Mouse (Mus musculus): ENCODE results near the gene Gm867. TPM values are rescaled to one million over a fixed set of nuclear protein-coding genes. Genes with fewer than 3 reads are reported as not detected.
A peak's percentile ranks its signal among the peaks of the same experiment; 100 is the strongest.

The Gm867 gene
- total and polyA plus RNA-seq, 2 experiments from 2014 or later = 0.95 to 0.97 TPM

GRCm38 (mm10) chr10:75936909-75937667 lies 3.4 kb downstream of the Gm867 start:
- Histone ChIP-seq H3K4me1 (ENCODE audit: insufficient read depth) (peaks cover 9% of the 10 kb centered on the region; the same call in 1 of the 2 replicates), H3K27me3 (ENCODE audit: insufficient read depth, low read length) (no peaks in the 10 kb centered on the region; the same call in 1 of the 2 replicates), H3K9ac (no peak overlapping the region), H3K36me3 (ENCODE audit: insufficient read depth) (no peaks in the 10 kb centered on the region), H3K9me3 (ENCODE audit: low read length) (no peaks in the 10 kb centered on the region), H3K4me3 (ENCODE audit: low read depth, low read length) (no peak overlapping the region), H3K4me2 (ENCODE audit: low read depth) (peak overlapping the region; percentile 19; the same call in 1 of the 2 replicates), H3K27ac (ENCODE audit: low read depth, low read length) (no peak overlapping the region)
- ATAC-seq = no peak
- no peak for TF ChIP-seq CTCF (IDR thresholded peaks at IDR 0.05; ENCODE audit: low read depth)
- WGBS = 43% methylated on average over 18 of the region's 18 CpGs
- DNase-seq = no peak

- ATAC-seq (peak; percentile 32), DNase-seq (peak; percentile 63)
- no peak for TF ChIP-seq CTCF (IDR thresholded peaks at IDR 0.05; ENCODE audit: low read depth)
- no peaks in the 10 kb centered on the region for H3K36me3 ChIP-seq (ENCODE audit: insufficient read depth)
- 2% methylated on average over 49 of the region's 51 CpGs for WGBS
- H3K27me3 ChIP-seq (ENCODE audit: insufficient read depth, low read length) = no peaks in the 10 kb centered on the region; the same call in 1 of the 2 replicates
- H3K9ac ChIP-seq = peak within 1 kb of the TSS; percentile 59
- H3K27ac ChIP-seq (ENCODE audit: low read depth, low read length) = no peak within 1 kb of the TSS
- H3K4me2 ChIP-seq (ENCODE audit: low read depth) = peak within 1 kb of the TSS; percentile 76
- no peaks in the 10 kb centered on the region for H3K9me3 ChIP-seq (ENCODE audit: low read length)
- H3K4me1 ChIP-seq (ENCODE audit: insufficient read depth) = peaks cover 17% of the 10 kb centered on the region
- peak within 1 kb of the TSS; percentile 45 for H3K4me3 ChIP-seq (ENCODE audit: low read depth, low read length)
These were observed 4.6 kb downstream of the Gm867 start, which contains the start of gene Mmp11 for GRCm38 (mm10) chr10:75935680-75936541. Gene Mmp11 (minus strand): TSS chr10:75936496.

- H3K9me3 ChIP-seq (ENCODE audit: low read length) = no peaks in the 10 kb centered on the region
- no peak overlapping the region for H3K4me3 ChIP-seq (ENCODE audit: low read depth, low read length)
- no peaks in the 10 kb centered on the region for H3K36me3 ChIP-seq (ENCODE audit: insufficient read depth)
- H3K4me2 ChIP-seq (ENCODE audit: low read depth) = peak overlapping the region; percentile 76
- H3K27ac ChIP-seq (ENCODE audit: low read depth, low read length) = no peak overlapping the region
- WGBS = 73% methylated on average over 1 of the region's 1 CpGs
- no peak for TF ChIP-seq CTCF (IDR thresholded peaks at IDR 0.05; ENCODE audit: low read depth)
- no peak for DNase-seq
- no peak overlapping the region for H3K9ac ChIP-seq
- H3K4me1 ChIP-seq (ENCODE audit: insufficient read depth) = peaks cover 17% of the 10 kb centered on the region
- H3K27me3 ChIP-seq (ENCODE audit: insufficient read depth, low read length) = no peaks in the 10 kb centered on the region; the same call in 1 of the 2 replicates
- no peak for ATAC-seq
These were observed 5.5 kb downstream of the Gm867 start for GRCm38 (mm10) chr10:75934991-75935390.

- TF ChIP-seq CTCF (IDR thresholded peaks at IDR 0.05; ENCODE audit: low read depth) = no peak
These were observed 7.6 kb downstream of the Gm867 start, which contains the start of gene Chchd10 for GRCm38 (mm10) chr10:75932891-75933290. Gene Chchd10 (plus strand): TSS chr10:75933130.

GRCm38 (mm10) chr10:75932081-75932678 lies 8.3 kb downstream of the Gm867 start:
- 2% methylated on average over 39 of the region's 44 CpGs for WGBS
- Histone ChIP-seq H3K4me3 (ENCODE audit: low read depth, low read length) (peak overlapping the region; percentile 49), H3K36me3 (ENCODE audit: insufficient read depth) (peaks cover 6% of the 10 kb centered on the region; the same call in 1 of the 2 replicates), H3K27me3 (ENCODE audit: insufficient read depth, low read length) (no peaks in the 10 kb centered on the region), H3K4me1 (ENCODE audit: insufficient read depth) (peaks cover 17% of the 10 kb centered on the region), H3K27ac (ENCODE audit: low read depth, low read length) (peak overlapping the region; percentile 78), H3K4me2 (ENCODE audit: low read depth) (peak overlapping the region; percentile 97), H3K9ac (peak overlapping the region; percentile 80), H3K9me3 (ENCODE audit: low read length) (no peaks in the 10 kb centered on the region)
- TF ChIP-seq CTCF (IDR thresholded peaks at IDR 0.05; ENCODE audit: low read depth) = no peak
- ATAC-seq (peak; percentile 77), DNase-seq (peak; percentile 70)

More at GRCm38 (mm10) chr10:75932891-75933290, 7.6 kb downstream of the Gm867 start, which contains the start of gene Chchd10:
- Histone ChIP-seq H3K9me3 (ENCODE audit: low read length) (no peaks in the 10 kb centered on the region), H3K27me3 (ENCODE audit: insufficient read depth, low read length) (no peaks in the 10 kb centered on the region), H3K9ac (peak within 1 kb of the TSS; percentile 80), H3K4me2 (ENCODE audit: low read depth) (peak within 1 kb of the TSS; percentile 97), H3K27ac (ENCODE audit: low read depth, low read length) (peak within 1 kb of the TSS; percentile 78), H3K4me1 (ENCODE audit: insufficient read depth) (peaks cover 17% of the 10 kb centered on the region), H3K36me3 (ENCODE audit: insufficient read depth) (peaks cover 1% of the 10 kb centered on the region; the same call in 1 of the 2 replicates), H3K4me3 (ENCODE audit: low read depth, low read length) (peak within 1 kb of the TSS; percentile 49)
- 29% methylated on average over 6 of the region's 6 CpGs for WGBS
- DNase-seq = no peak
- no peak for ATAC-seq

- Histone ChIP-seq H3K4me2 (ENCODE audit: low read depth) (peak overlapping the region; percentile 97), H3K27ac (ENCODE audit: low read depth, low read length) (no peak overlapping the region), H3K4me1 (ENCODE audit: insufficient read depth) (peaks cover 17% of the 10 kb centered on the region), H3K27me3 (ENCODE audit: insufficient read depth, low read length) (no peaks in the 10 kb centered on the region), H3K36me3 (ENCODE audit: insufficient read depth) (peaks cover 11% of the 10 kb centered on the region), H3K9me3 (ENCODE audit: low read length) (no peaks in the 10 kb centered on the region), H3K9ac (peak overlapping the region; percentile 80), H3K4me3 (ENCODE audit: low read depth, low read length) (peak overlapping the region; percentile 49)
- ATAC-seq = no peak
- TF ChIP-seq CTCF (IDR thresholded peaks at IDR 0.05; ENCODE audit: low read depth) = no peak
- DNase-seq = no peak
- 19% methylated on average over 7 of the region's 7 CpGs for WGBS
These were observed 9.2 kb downstream of the Gm867 start for GRCm38 (mm10) chr10:75931311-75931710.
